Mouse (Mus musculus): ENCODE data around the gene Gm49353. TPM values are rescaled to one million over a fixed set of nuclear protein-coding genes. Genes with fewer than 3 reads are reported as not detected.

The Gm49353 gene
- polyA plus RNA-seq (2012; rRNA removed) = not detected in 2 replicates

GRCm38 (mm10) chr10:29198642-29199041, at the start of gene Gm49353:
TSS of gene Gm49353 (plus strand) at chr10:29198954.

GRCm38 (mm10) chr10:29211453-29211852, 12.7 kb downstream of the Gm49353 start, which contains the start of gene 9330159F19Rik:
TSS of gene 9330159F19Rik (plus strand) at chr10:29211606.

Other genes starting within 250 kb of the Gm49353 start
- not detected in 2 replicates for gene 2310057J18Rik, start 212.7 kb upstream of the Gm49353 start, polyA plus RNA-seq (2012; rRNA removed)
- 0.73 and 0.78 TPM in 2 replicates for gene Soga3, start 55.1 kb upstream of the Gm49353 start, polyA plus RNA-seq (2012; rRNA removed)
- 0.07 and 0.17 TPM in 2 replicates for gene 9330159F19Rik, start 12.7 kb downstream of the Gm49353 start, polyA plus RNA-seq (2012; rRNA removed)
- 1.4 and 1.6 TPM in 2 replicates for gene Echdc1, start 114.2 kb downstream of the Gm49353 start, polyA plus RNA-seq (2012; rRNA removed)
- gene Rnf146, start 163.5 kb downstream of the Gm49353 start, polyA plus RNA-seq (2012; rRNA removed) = 8.5 and 12.5 TPM in 2 replicates

Measured in colon, adult 2 months (tissue).